Mouse (Mus musculus): ENCODE measurements around the gene Akap12.

DNA sequence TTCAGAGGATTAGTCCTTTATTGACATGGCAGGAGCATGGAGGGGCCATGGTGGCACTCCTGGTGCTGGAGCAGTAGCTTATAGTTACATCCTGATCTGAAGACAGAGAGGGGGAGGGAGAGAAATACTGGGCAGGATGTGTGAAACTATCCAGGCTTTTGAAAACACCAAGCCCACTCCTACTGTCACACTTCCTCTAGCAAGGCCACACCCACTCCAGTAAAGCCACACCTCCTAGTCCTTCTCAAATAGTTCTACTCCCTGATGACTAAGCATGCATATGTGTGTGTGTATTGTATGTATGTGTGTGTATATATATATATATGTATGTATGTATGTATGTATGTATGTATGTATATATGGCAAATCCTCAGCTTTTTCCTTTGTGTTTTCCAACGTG is 61.5 kb downstream of the Akap12 start:
- TF ChIP-seq CTCF (IDR thresholded peaks at IDR 0.05; ENCODE audit: low read depth) (no peak), EP300 (optimal IDR thresholded peaks at IDR 0.05) (no peak)

All from stomach, postnatal 0 days (tissue).